Mouse (Mus musculus) lung, embryonic 15.5 days (tissue): ENCODE results near the gene Qtrt1. TPM values are rescaled to one million over a fixed set of nuclear protein-coding genes. Genes with fewer than 3 reads are reported as not detected.

Experiments used
- ATAC-seq: fragments of 200-750 bp; cut with Nextera tagmentation; 2 replicates; pipeline ENCODE4 v1.8.0; 2017; ENCODE audit warnings: moderate number of reproducible peaks, borderline replicate concordance; ENCODE audit not compliant: low FRiP score, low TSS enrichment; ENCODE audit errors: extremely low read depth
- H3K27ac ChIP-seq: fragments of 300-500 bp; sonication (generic); 2 replicates; pipeline ENCODE4 v1.5.1; 2015; ENCODE audit warnings: moderate library complexity, mild to moderate bottlenecking, inconsistent platforms
- H3K27me3 ChIP-seq: fragments of 300-500 bp; sonication (generic); 2 replicates; pipeline ENCODE4 v1.6.1; 2015; ENCODE audit warnings: inconsistent platforms
- H3K36me3 ChIP-seq: fragments of 300-500 bp; sonication (generic); 2 replicates; pipeline ENCODE4 v1.6.1; 2015; ENCODE audit warnings: inconsistent platforms
- H3K4me1 ChIP-seq: fragments of 300-500 bp; sonication (generic); 2 replicates; pipeline ENCODE4 v1.6.1; 2015; ENCODE audit warnings: inconsistent platforms
- H3K4me2 ChIP-seq: fragments of 300-500 bp; sonication (generic); 2 replicates; pipeline ENCODE4 v1.6.1; 2015; ENCODE audit warnings: inconsistent platforms, mild to moderate bottlenecking, moderate library complexity
- H3K4me3 ChIP-seq: fragments of 300-500 bp; sonication (generic); 2 replicates; pipeline ENCODE4 v1.5.1; 2015; ENCODE audit warnings: mild to moderate bottlenecking, inconsistent platforms
- H3K9ac ChIP-seq: fragments of 300-500 bp; sonication (generic); 2 replicates; pipeline ENCODE4 v1.6.1; 2015; ENCODE audit warnings: inconsistent platforms
- H3K9me3 ChIP-seq: fragments of 300-500 bp; sonication (generic); 2 replicates; pipeline ENCODE4 v1.6.1; 2016; ENCODE audit warnings: inconsistent platforms
- WGBS: fragments of 180-500 bp; shearing (Covaris S2); methylation state at CpG from one replicate; pipeline ENCODE4 v1.1.7; 2015; 5-methylcytosine and 5-hydroxymethylcytosine counted together
- polyA plus RNA-seq: library from polyadenylated mRNA; unstranded; fragments of >200 nt; fragmentation: Nextera tagmentation; extraction: Ambion mirVana; gene quantifications from 2 replicates; pipeline ENCODE4 v1.2.1, GENCODE M21; 2015

Gene Qtrt1
- polyA plus RNA-seq, 1 experiment from 2014 or later, result 42.4 TPM

DNA sequence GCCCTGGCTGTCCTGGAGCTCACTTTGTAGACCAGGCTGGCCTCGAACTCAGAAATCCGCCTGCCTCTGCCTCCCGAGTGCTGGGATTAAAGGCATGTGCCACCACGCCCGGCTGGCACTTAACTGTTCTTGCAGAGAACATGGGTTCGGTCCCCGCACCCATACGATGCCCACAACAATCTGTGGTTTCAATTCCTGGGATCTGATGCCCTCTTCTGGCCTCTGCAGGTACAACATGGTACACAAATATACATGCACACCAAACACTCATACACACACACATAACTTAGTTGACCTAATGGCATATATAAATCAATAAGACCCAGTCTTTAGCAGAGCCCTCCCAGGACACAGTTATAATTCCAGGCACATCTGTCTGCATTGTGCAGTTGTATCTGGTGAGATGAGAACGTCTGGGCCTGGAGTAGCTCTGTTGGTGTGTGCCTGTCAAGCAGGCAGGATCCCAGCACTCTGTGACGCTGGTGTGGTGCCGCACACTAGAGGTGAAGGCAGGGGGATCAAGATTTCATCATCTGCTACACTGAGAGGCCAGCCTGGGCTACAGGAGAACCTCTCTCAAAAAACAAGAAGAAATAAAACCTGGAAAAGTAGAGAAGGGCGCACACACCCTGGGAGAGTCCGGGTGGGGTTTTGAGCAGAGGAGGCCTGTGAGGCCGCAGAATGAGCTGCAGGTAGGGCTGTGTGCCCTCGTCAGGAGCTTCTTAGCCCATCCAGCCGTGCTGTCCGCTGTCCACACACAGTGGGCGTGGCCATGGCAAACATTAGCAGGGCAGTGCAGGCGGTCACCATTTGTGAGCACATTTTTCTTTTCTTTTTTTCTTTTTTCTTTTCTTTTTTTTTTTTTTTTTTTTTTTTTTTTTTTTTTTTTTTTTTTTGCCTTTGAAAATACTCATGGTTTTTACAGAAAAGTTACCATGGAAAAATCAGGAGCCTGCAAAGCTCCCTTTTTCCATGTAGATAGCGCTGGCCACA is 57.7 kb downstream of the Qtrt1 start:
- Histone ChIP-seq H3K4me3 (no peak overlapping the region), H3K9me3 (no peaks in the 10 kb centered on the region), H3K36me3 (peaks cover 49% of the 10 kb centered on the region), H3K4me2 (no peak overlapping the region), H3K4me1 (no peaks in the 10 kb centered on the region), H3K27ac (no peak overlapping the region), H3K27me3 (no peaks in the 10 kb centered on the region), H3K9ac (no peak overlapping the region)
- ATAC-seq, result no peak
- WGBS, result 79% methylated on average over 20 of the region's 20 CpGs

Other genes starting within 250 kb of the Qtrt1 start
- gene Pde4a, start 246.1 kb upstream of the Qtrt1 start, polyA plus RNA-seq, result 8.6 and 9.3 TPM in 2 replicates
- gene Keap1, start 172.5 kb upstream of the Qtrt1 start, polyA plus RNA-seq, result 65.5 and 68.3 TPM in 2 replicates
- 0.10 and 0.15 TPM in 2 replicates for gene S1pr5, start 163.4 kb upstream of the Qtrt1 start, polyA plus RNA-seq
- gene Atg4d, start 146.5 kb upstream of the Qtrt1 start, polyA plus RNA-seq, result 38.4 and 42.8 TPM in 2 replicates
- 12.1 and 14.0 TPM in 2 replicates for gene Kri1, start 123.9 kb upstream of the Qtrt1 start, polyA plus RNA-seq
- gene Cdkn2d, start 120.4 kb upstream of the Qtrt1 start, polyA plus RNA-seq, result 50.9 and 52.3 TPM in 2 replicates
- 52.2 and 53.3 TPM in 2 replicates for gene Ap1m2, start 99.5 kb upstream of the Qtrt1 start, polyA plus RNA-seq
- 129 and 146 TPM in 2 replicates for gene Slc44a2, start 91.1 kb upstream of the Qtrt1 start, polyA plus RNA-seq
- 195 and 198 TPM in 2 replicates for gene Ilf3, start 44.0 kb upstream of the Qtrt1 start, polyA plus RNA-seq
- 73.6 and 77.4 TPM in 2 replicates for gene Dnm2, start 13.1 kb downstream of the Qtrt1 start, polyA plus RNA-seq
- gene Tmed1, start 98.4 kb downstream of the Qtrt1 start, polyA plus RNA-seq, result 119 and 123 TPM in 2 replicates
- 3.2 and 3.9 TPM in 2 replicates for gene AB124611, start 114.3 kb downstream of the Qtrt1 start, polyA plus RNA-seq
- 43.7 and 47.3 TPM in 2 replicates for gene Carm1, start 135.1 kb downstream of the Qtrt1 start, polyA plus RNA-seq
- 28.4 and 29.5 TPM in 2 replicates for gene Timm29, start 180.9 kb downstream of the Qtrt1 start, polyA plus RNA-seq
- gene Yipf2, start 181.0 kb downstream of the Qtrt1 start, polyA plus RNA-seq, result 28.8 and 29.7 TPM in 2 replicates
- gene Smarca4, start 204.3 kb downstream of the Qtrt1 start, polyA plus RNA-seq, result 74.6 and 83.2 TPM in 2 replicates